Mouse (Mus musculus): ENCODE data around the gene Myo1e. TPM values are rescaled to one million over a fixed set of nuclear protein-coding genes. Genes with fewer than 3 reads are reported as not detected.
A peak's percentile ranks its signal among the peaks of the same experiment; 100 is the strongest.

The Myo1e gene
- polyA plus RNA-seq, 1 experiment from 2014 or later, result 4.0 TPM

GRCm38 (mm10) chr9:70409743-70410142, 202.6 kb downstream of the Myo1e start:
- Histone ChIP-seq H3K36me3 (peaks cover 87% of the 10 kb centered on the region), H3K9me3 (replicated peaks) (no peaks in the 10 kb centered on the region), H3K4me3 (no peak overlapping the region), H3K4me1 (no peaks in the 10 kb centered on the region), H3K27ac (no peak overlapping the region), H3K4me2 (no peak overlapping the region), H3K27me3 (replicated peaks) (no peaks in the 10 kb centered on the region), H3K9ac (no peak overlapping the region)
- ATAC-seq, result no peak
- whole genome bisulfite sequencing (ENCODE audit: insufficient replicate concordance), result 91% methylated on average over 8 of the region's 8 CpGs

GRCm38 (mm10) chr9:70410668-70411067, 203.5 kb downstream of the Myo1e start:
- H3K27me3 ChIP-seq (replicated peaks), result no peaks in the 10 kb centered on the region
- no peaks in the 10 kb centered on the region for H3K9me3 ChIP-seq (replicated peaks)
- H3K9ac ChIP-seq, result no peak overlapping the region
- H3K4me1 ChIP-seq, result no peaks in the 10 kb centered on the region
- no peak for ATAC-seq
- H3K27ac ChIP-seq, result no peak overlapping the region
- 81% methylated on average over 11 of the region's 11 CpGs for WGBS (ENCODE audit: insufficient replicate concordance)
- H3K36me3 ChIP-seq, result peaks cover 96% of the 10 kb centered on the region
- H3K4me2 ChIP-seq, result no peak overlapping the region
- H3K4me3 ChIP-seq, result no peak overlapping the region

GRCm38 (mm10) chr9:70413038-70413437, 205.9 kb downstream of the Myo1e start:
- 83% methylated on average over 7 of the region's 7 CpGs for WGBS (ENCODE audit: insufficient replicate concordance)

GRCm38 (mm10) chr9:70416412-70416811, 209.3 kb downstream of the Myo1e start:
- Histone ChIP-seq H3K27me3 (replicated peaks) (no peaks in the 10 kb centered on the region), H3K4me2 (no peak overlapping the region), H3K9me3 (replicated peaks) (no peaks in the 10 kb centered on the region), H3K4me3 (no peak overlapping the region), H3K27ac (no peak overlapping the region), H3K36me3 (peaks cover 81% of the 10 kb centered on the region), H3K4me1 (peaks cover 22% of the 10 kb centered on the region), H3K9ac (no peak overlapping the region)
- no peak for ATAC-seq
- WGBS (ENCODE audit: insufficient replicate concordance), result 69% methylated on average over 3 of the region's 3 CpGs

More at GRCm38 (mm10) chr9:70413038-70413437, 205.9 kb downstream of the Myo1e start:
- Histone ChIP-seq H3K27ac (no peak overlapping the region), H3K4me2 (no peak overlapping the region), H3K9me3 (replicated peaks) (no peaks in the 10 kb centered on the region), H3K4me3 (no peak overlapping the region), H3K27me3 (replicated peaks) (no peaks in the 10 kb centered on the region), H3K4me1 (no peaks in the 10 kb centered on the region), H3K9ac (no peak overlapping the region), H3K36me3 (peaks cover 100% of the 10 kb centered on the region)
- no peak for ATAC-seq

- 2% methylated on average over 45 of the region's 45 CpGs for WGBS (ENCODE audit: insufficient replicate concordance)
- peak; percentile 99 for ATAC-seq
Measured at GRCm38 (mm10) chr9:70421257-70422056, 214.3 kb downstream of the Myo1e start, which contains the start of gene Ccnb2. Gene Ccnb2 (minus strand): TSS chr9:70421547.

GRCm38 (mm10) chr9:70422661-70423060, 215.5 kb downstream of the Myo1e start:
- no peak overlapping the region for H3K9ac ChIP-seq
- 91% methylated on average over 2 of the region's 2 CpGs for WGBS (ENCODE audit: insufficient replicate concordance)
- H3K4me3 ChIP-seq, result no peak overlapping the region
- H3K27ac ChIP-seq, result no peak overlapping the region
- H3K9me3 ChIP-seq (replicated peaks), result no peaks in the 10 kb centered on the region
- H3K4me2 ChIP-seq, result no peak overlapping the region
- H3K36me3 ChIP-seq, result peaks cover 56% of the 10 kb centered on the region
- peaks cover 29% of the 10 kb centered on the region for H3K4me1 ChIP-seq
- no peaks in the 10 kb centered on the region for H3K27me3 ChIP-seq (replicated peaks)
- no peak for ATAC-seq

More at GRCm38 (mm10) chr9:70421257-70422056, 214.3 kb downstream of the Myo1e start, which contains the start of gene Ccnb2:
- Histone ChIP-seq H3K27ac (peak within 1 kb of the TSS; percentile 95), H3K9ac (peak within 1 kb of the TSS; percentile 99), H3K4me1 (peaks cover 29% of the 10 kb centered on the region), H3K4me2 (peak within 1 kb of the TSS; percentile 64), H3K9me3 (replicated peaks) (no peaks in the 10 kb centered on the region), H3K36me3 (peaks cover 56% of the 10 kb centered on the region), H3K4me3 (peak within 1 kb of the TSS; percentile 95), H3K27me3 (replicated peaks) (no peaks in the 10 kb centered on the region)

GRCm38 (mm10) chr9:70439959-70440358, 232.8 kb downstream of the Myo1e start:
- H3K4me1 ChIP-seq, result peaks cover 4% of the 10 kb centered on the region
- WGBS (ENCODE audit: insufficient replicate concordance), result 84% methylated on average over 4 of the region's 4 CpGs
- H3K9ac ChIP-seq, result no peak overlapping the region
- H3K27ac ChIP-seq, result no peak overlapping the region
- no peaks in the 10 kb centered on the region for H3K27me3 ChIP-seq (replicated peaks)
- no peak overlapping the region for H3K4me3 ChIP-seq
- H3K36me3 ChIP-seq, result peaks cover 91% of the 10 kb centered on the region
- H3K4me2 ChIP-seq, result no peak overlapping the region
- no peaks in the 10 kb centered on the region for H3K9me3 ChIP-seq (replicated peaks)
- no peak for ATAC-seq

GRCm38 (mm10) chr9:70449072-70449471, 241.9 kb downstream of the Myo1e start:
- 95% methylated on average over 5 of the region's 5 CpGs for WGBS (ENCODE audit: insufficient replicate concordance)
- no peaks in the 10 kb centered on the region for H3K9me3 ChIP-seq (replicated peaks)
- H3K4me3 ChIP-seq, result no peak overlapping the region
- H3K9ac ChIP-seq, result no peak overlapping the region
- H3K27me3 ChIP-seq (replicated peaks), result no peaks in the 10 kb centered on the region
- no peaks in the 10 kb centered on the region for H3K4me1 ChIP-seq
- ATAC-seq, result no peak
- no peak overlapping the region for H3K4me2 ChIP-seq
- peaks cover 81% of the 10 kb centered on the region for H3K36me3 ChIP-seq
- no peak overlapping the region for H3K27ac ChIP-seq

Small RNA genes lying within 50 kb of the gene (microRNA-seq; reads per million reads assigned to microRNA genes)
- 6.7 reads per million, percentile 14 among the genes with 10 or more reads in this experiment for gene Mir5626

Other genes with a start within 250 kb of the Myo1e start
- 60.1 and 61.4 TPM in 2 replicates for gene Bnip2, start 217.9 kb upstream of the Myo1e start, polyA plus RNA-seq (2016; fragmentation: Nextera tagmentation; extraction: Ambion mirVana)
- 170 and 171 TPM in 2 replicates for gene Gtf2a2, start 194.8 kb upstream of the Myo1e start, polyA plus RNA-seq (2016; fragmentation: Nextera tagmentation; extraction: Ambion mirVana)
- not detected in 2 replicates for gene Gcnt3, start 169.3 kb upstream of the Myo1e start, polyA plus RNA-seq (2016; fragmentation: Nextera tagmentation; extraction: Ambion mirVana)
- gene Fam81a, start 64.8 kb upstream of the Myo1e start, polyA plus RNA-seq (2016; fragmentation: Nextera tagmentation; extraction: Ambion mirVana), result 0.74 and 0.98 TPM in 2 replicates
- gene Ccnb2, start 214.2 kb downstream of the Myo1e start, polyA plus RNA-seq (2016; fragmentation: Nextera tagmentation; extraction: Ambion mirVana), result 226 and 231 TPM in 2 replicates

Measured in liver, embryonic 12.5 days (tissue).